Mouse (Mus musculus) small intestine, adult 2 months (tissue): Measurements from ENCODE around the gene Oxct2a. TPM values are rescaled to one million over a fixed set of nuclear protein-coding genes. Genes with fewer than 3 reads are reported as not detected.
"Not testable (repeated sequence)": the region's sequence is repeated elsewhere in the genome, so short reads cannot be mapped to it uniquely, and the experiment has no call there.

Source experiments
- H3K27ac ChIP-seq: fragments of 200-500 bp; 2 replicates; pipeline ENCODE4 v1.5.1; 2012; ENCODE audit warnings: low read depth, low read length, control low read depth, inconsistent platforms; ENCODE audit not compliant: insufficient read depth
- H3K27me3 ChIP-seq: fragments of 200-500 bp; 2 replicates; pipeline ENCODE4 v1.6.1; 2012; ENCODE audit warnings: mild to moderate bottlenecking, moderate library complexity, low read length, inconsistent platforms; ENCODE audit not compliant: control insufficient read depth, insufficient read depth
- H3K36me3 ChIP-seq: fragments of 200-500 bp; 2 replicates; pipeline ENCODE4 v1.6.1; 2012; ENCODE audit warnings: mild to moderate bottlenecking, low read length, control low read depth, inconsistent platforms; ENCODE audit not compliant: control insufficient read depth, insufficient read depth
- H3K4me1 ChIP-seq: fragments of 200-500 bp; 2 replicates; pipeline ENCODE4 v1.6.1; 2012; ENCODE audit warnings: low read length, inconsistent platforms, mixed read lengths; ENCODE audit not compliant: control insufficient read depth, insufficient read depth, insufficient read length
- H3K4me3 ChIP-seq: fragments of 200-500 bp; 2 replicates; pipeline ENCODE4 v1.5.1; 2012; ENCODE audit warnings: low read depth, mild to moderate bottlenecking, control low read depth, inconsistent platforms, low read length, moderate library complexity
- CTCF ChIP-seq: fragments of 200-500 bp; IDR thresholded peaks from 2 replicates; pipeline ENCODE4 v1.5.1; 2012; ENCODE audit warnings: low read depth, mild to moderate bottlenecking, control low read depth, inconsistent platforms, low read length, moderate library complexity, mixed read lengths; ENCODE audit not compliant: insufficient replicate concordance, insufficient read length; ENCODE audit errors: extremely low read depth
- POLR2A ChIP-seq: fragments of 200-500 bp; IDR thresholded peaks from 2 replicates; pipeline ENCODE4 v1.6.1; 2012; ENCODE audit warnings: low read depth, mild to moderate bottlenecking, control low read depth, inconsistent platforms, low read length, moderate library complexity
- WGBS: fragments of 180-500 bp; shearing (Covaris S2); methylation state at CpG from one replicate; pipeline ENCODE4 v1.1.7; 2018; 5-methylcytosine and 5-hydroxymethylcytosine counted together
- polyA plus RNA-seq: library from polyadenylated mRNA; depleted of rRNA; stranded (reverse); fragments of >200 nt; gene quantifications from 2 replicates; pipeline ENCODE4 v1.2.3, GENCODE M21; 2012

Gene Oxct2a
- polyA plus RNA-seq, 1 experiment: 3.4 TPM

DNA sequence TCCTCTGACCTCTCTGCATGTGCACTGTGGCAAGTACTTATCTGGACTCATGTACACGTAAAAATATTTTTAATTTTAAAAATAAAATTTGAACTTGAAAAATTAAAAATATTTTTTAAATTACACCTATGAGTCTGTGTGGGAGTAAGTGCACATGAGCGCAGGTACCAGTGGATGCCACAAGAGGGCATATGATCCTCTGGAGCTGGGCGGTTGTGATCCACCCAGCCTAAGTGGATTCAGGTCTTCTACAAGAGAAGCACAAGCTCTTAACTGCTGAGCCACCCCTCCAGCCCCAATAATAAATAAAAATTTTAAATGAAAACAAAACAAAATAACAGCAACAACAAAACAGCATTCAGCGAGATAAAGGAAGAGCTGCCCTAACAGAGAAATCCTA, 9.7 kb upstream of the Oxct2a start:
- TF ChIP-seq CTCF: no peak
- H3K4me3 ChIP-seq: no peak overlapping the region
- no peaks in the 10 kb centered on the region for H3K27me3 ChIP-seq
- 98% methylated on average over 4 of the region's 4 CpGs for WGBS
- no peaks in the 10 kb centered on the region for H3K4me1 ChIP-seq
- no peaks in the 10 kb centered on the region for H3K36me3 ChIP-seq
- no peak overlapping the region for H3K27ac ChIP-seq

DNA sequence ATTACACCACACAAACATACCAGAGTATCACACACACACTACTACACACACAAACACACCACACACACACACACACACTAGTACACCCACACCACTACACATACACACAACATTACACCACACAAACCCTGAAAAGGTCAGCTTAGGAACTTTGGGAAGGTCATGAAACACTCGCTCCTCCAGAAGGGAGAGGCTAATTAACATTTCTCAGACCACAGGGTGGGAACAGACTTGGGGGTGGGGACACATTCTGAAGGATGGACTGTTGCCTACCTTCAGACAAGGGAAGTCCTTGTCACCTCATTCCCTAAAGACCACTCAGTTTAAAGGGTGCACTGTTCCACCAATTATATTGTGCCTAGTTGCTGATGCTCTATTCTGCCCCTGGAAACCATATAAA, 8.5 kb upstream of the Oxct2a start:
- H3K36me3 ChIP-seq, H3K4me3 ChIP-seq, H3K27me3 ChIP-seq, H3K27ac ChIP-seq, H3K4me1 ChIP-seq: not testable (repeated sequence)
- WGBS: 71% methylated on average over 1 of the region's 1 CpGs

DNA sequence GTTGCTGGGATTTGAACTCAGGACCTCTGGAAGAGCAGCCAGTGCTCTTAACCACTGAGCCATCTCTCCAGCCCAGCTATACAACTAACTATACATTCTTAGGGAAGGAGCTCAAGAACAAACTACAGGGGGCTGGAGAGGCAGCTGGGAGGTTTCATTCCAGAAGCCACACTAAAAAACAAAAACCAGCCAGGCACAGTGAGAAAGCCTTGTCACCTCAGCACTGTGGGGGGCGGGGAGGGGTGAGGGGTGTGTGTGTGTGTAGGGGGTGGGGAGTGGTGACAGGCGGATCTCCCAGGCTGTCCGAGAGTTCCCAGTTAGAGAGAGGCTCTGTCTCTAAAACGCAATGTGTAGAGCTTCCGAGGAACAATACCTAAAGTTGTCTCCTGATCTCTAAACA, 7.9 kb upstream of the Oxct2a start:
- no peaks in the 10 kb centered on the region for H3K27me3 ChIP-seq
- no peaks in the 10 kb centered on the region for H3K4me1 ChIP-seq
- no peak for TF ChIP-seq POLR2A
- no peak for TF ChIP-seq CTCF
- H3K36me3 ChIP-seq: no peaks in the 10 kb centered on the region
- H3K27ac ChIP-seq: no peak overlapping the region
- 69% methylated on average over 5 of the region's 5 CpGs for WGBS
- H3K4me3 ChIP-seq: no peak overlapping the region

DNA sequence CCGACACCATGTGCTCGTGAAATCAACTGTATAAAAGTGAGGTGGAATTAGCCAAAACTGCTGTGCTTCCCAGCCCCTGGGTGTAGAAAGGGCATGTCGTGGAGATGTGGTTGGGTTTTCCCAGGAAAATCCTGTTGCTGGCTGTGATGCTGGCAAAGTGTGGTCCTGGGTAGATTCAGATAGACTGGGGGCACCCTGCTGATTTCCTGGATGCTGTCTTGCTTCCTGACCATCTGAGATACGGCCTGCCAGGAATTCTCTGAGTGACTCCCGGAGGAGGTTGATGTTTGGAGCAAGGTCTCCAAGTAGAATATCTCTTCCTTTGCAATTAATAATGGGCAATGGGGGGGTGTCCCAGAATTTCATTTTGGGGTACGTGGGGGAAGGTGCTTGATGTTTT, 5.5 kb upstream of the Oxct2a start:
- Histone ChIP-seq H3K4me1 (no peaks in the 10 kb centered on the region), H3K36me3 (no peaks in the 10 kb centered on the region), H3K27ac (no peak overlapping the region), H3K27me3 (no peaks in the 10 kb centered on the region), H3K4me3 (no peak overlapping the region)
- 73% methylated on average over 6 of the region's 6 CpGs for WGBS
- TF ChIP-seq CTCF: no peak
- TF ChIP-seq POLR2A: no peak

DNA sequence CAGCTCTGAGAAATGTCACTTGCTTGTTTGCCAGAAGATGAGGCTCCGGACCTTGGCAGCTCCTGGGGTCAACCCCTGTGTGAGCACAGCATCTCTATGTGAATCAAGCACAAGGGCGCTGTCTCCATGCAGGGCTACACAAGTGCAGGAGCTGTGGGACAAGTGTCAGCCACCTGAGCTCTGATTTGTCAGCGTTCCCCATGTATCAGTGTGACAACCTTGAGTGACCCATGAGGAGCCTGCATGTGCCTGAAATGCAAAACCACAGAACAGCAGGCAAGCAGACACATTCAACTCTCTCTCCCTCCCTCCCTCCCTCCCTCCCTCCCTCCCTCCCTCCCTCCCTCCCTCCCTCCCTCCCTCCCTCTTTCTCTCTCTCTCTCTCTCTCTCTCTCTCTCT, 4.2 kb upstream of the Oxct2a start:
- WGBS: 63% methylated on average over 3 of the region's 3 CpGs
- Histone ChIP-seq H3K27me3 (peaks cover 5% of the 10 kb centered on the region), H3K36me3 (no peaks in the 10 kb centered on the region), H3K27ac (no peak overlapping the region), H3K4me3 (no peak overlapping the region), H3K4me1 (no peaks in the 10 kb centered on the region)
- no peak for TF ChIP-seq POLR2A
- no peak for TF ChIP-seq CTCF

DNA sequence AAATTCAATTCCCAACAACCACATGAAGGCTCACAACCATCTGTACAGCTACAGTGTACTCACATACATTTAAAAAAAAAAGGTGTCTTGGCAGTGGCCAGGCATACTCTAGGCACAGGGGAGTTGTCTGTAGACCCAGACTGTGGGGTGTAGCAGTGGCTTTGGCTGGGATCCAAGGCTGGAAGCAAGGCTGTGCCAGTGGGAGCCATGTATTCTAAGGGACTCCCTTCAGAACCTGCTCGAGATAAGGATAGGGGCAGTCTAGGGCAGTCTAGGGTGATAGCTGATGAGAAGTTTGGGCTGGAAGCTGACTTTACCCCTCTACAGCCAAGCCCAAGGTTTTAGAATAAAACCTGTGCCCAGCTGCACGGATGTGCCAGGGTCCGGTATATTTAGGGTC, 2.7 kb upstream of the Oxct2a start:
- no peaks in the 10 kb centered on the region for H3K36me3 ChIP-seq
- TF ChIP-seq POLR2A (no peak), CTCF (no peak)
- 46% methylated on average over 3 of the region's 3 CpGs for WGBS
- no peak overlapping the region for H3K27ac ChIP-seq
- H3K4me1 ChIP-seq: no peaks in the 10 kb centered on the region
- H3K27me3 ChIP-seq: peaks cover 5% of the 10 kb centered on the region
- H3K4me3 ChIP-seq: no peak overlapping the region

DNA sequence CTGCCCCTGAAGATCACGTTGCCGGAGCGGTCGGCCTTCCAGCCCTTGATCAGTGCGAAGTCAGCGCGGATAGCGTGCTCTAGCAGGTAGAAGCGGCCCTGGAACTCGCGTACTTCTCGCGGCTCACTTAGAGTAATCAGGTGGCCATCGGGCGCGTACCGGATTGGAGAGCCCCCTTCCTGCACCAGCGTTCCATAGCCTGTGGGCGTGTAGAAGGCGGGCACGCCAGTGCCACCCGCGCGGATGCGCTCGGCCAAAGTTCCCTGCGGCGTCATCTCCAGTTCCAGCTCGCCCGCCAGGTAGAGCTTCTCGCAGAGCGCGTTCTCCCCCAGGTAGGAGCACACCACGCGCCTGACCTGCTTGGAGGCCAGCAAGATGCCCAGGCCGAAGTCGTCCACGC, 524 bp downstream of the Oxct2a start:
- H3K36me3 ChIP-seq, H3K27ac ChIP-seq, H3K27me3 ChIP-seq, H3K4me1 ChIP-seq: not testable (repeated sequence)
- 18% methylated on average over 29 of the region's 38 CpGs for WGBS
- H3K4me3 ChIP-seq: peak overlapping the region; percentile 2

DNA sequence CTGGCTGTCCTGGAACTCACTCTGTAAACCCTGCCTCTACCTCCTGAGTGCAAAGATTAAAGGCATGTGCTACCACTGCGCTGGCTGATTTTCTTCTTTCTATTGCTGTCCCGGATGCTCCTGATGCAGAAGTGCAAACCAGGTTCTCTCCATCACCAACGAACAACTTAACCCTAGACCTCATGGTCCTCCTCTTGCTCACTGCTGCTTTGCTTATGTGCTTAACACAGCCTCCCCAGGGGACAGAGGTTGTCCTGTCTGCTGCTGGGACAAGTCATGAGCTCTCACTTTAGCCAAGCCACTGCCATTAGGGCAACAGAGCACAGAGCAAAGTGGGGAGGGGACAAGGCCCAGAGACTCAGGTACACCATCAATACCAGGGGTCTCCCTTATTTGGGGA, 8.9 kb downstream of the Oxct2a start:
- Histone ChIP-seq H3K27me3 (no peaks in the 10 kb centered on the region), H3K27ac (no peak overlapping the region), H3K4me3 (no peak overlapping the region), H3K4me1 (no peaks in the 10 kb centered on the region), H3K36me3 (no peaks in the 10 kb centered on the region)
- 79% methylated on average over 3 of the region's 3 CpGs for WGBS
- no peak for TF ChIP-seq POLR2A
- no peak for TF ChIP-seq CTCF

DNA sequence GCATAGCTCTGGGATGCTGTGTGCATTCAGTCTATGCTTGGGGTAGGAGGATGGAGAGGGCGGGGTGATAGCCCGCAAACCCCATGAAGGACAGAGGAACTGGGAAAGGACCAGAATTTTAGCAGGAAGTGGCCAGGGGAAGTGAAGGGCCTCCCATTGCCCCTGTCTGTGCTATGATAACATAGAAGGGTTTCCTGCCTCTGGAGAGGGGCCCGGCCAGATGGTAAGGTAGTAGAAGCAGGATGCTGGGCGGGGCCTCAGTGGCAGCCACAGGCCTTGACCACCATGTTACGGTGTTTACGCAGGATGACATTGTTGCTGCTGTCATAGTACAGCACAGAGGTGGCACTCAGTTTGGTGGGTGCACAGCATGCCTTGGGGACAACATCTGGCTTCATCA, 10.4 kb downstream of the Oxct2a start:
- Histone ChIP-seq H3K27ac (no peak overlapping the region), H3K4me1 (no peaks in the 10 kb centered on the region), H3K36me3 (no peaks in the 10 kb centered on the region), H3K4me3 (no peak overlapping the region), H3K27me3 (no peaks in the 10 kb centered on the region)
- TF ChIP-seq CTCF: no peak
- no peak for TF ChIP-seq POLR2A
- WGBS: 81% methylated on average over 6 of the region's 6 CpGs
